Mouse (Mus musculus) C2C12 (cell line): Measurements from ENCODE around the gene Pcbp3. TPM values are rescaled to one million over a fixed set of nuclear protein-coding genes. Genes with fewer than 3 reads are reported as not detected.

ENCODE experiments used
- H3K27me3 ChIP-seq: one replicate; pipeline ENCODE4 v1.6.1; 2011; ENCODE audit not compliant: control insufficient read depth, insufficient read depth, insufficient read length
- H3K36me3 ChIP-seq: one replicate; pipeline ENCODE4 v1.6.1; 2011; ENCODE audit not compliant: control insufficient read depth, insufficient read depth
- H3K4me3 ChIP-seq: one replicate; pipeline ENCODE4 v1.5.1; 2011; ENCODE audit warnings: mild to moderate bottlenecking, control low read depth; ENCODE audit not compliant: poor library complexity, insufficient read depth, severe bottlenecking
- H3K79me2 ChIP-seq: one replicate; pipeline ENCODE4 v1.6.1; 2011; ENCODE audit not compliant: control insufficient read depth, insufficient read depth
- H3K79me3 ChIP-seq: one replicate; pipeline ENCODE4 v1.6.1; 2011; ENCODE audit warnings: low read depth, control low read depth
- H3ac ChIP-seq: one replicate; pipeline ENCODE3; 2011; ENCODE audit warnings: low read depth; ENCODE audit not compliant: control insufficient read depth, insufficient read length
- CEBPB ChIP-seq: IDR thresholded peaks from one replicate; pipeline ENCODE4 v1.6.1; 2011; ENCODE audit warnings: low read depth, mild to moderate bottlenecking, control low read depth, moderate library complexity
- CTCF ChIP-seq: IDR thresholded peaks from one replicate; pipeline ENCODE4 v1.5.1; 2011; ENCODE audit not compliant: control insufficient read depth, insufficient read depth, insufficient read length
- FOSL1 ChIP-seq: IDR thresholded peaks from one replicate; pipeline ENCODE4 v1.8.0; 2011; ENCODE audit warnings: mild to moderate bottlenecking, low read length; ENCODE audit not compliant: poor library complexity, insufficient read depth, severe bottlenecking
- MAX ChIP-seq: IDR thresholded peaks from one replicate; pipeline ENCODE4 v1.6.1; 2011; ENCODE audit warnings: mild to moderate bottlenecking, control low read depth
- MYOD1 ChIP-seq: IDR thresholded peaks from one replicate; pipeline ENCODE4 v1.6.1; 2011; ENCODE audit warnings: low read depth; ENCODE audit not compliant: control insufficient read depth, insufficient read length
- MYOG ChIP-seq: IDR thresholded peaks from one replicate; pipeline ENCODE4 v1.6.1; 2011; ENCODE audit not compliant: control insufficient read depth, insufficient read length; ENCODE audit errors: extremely low read depth
- USF1 ChIP-seq: IDR thresholded peaks from one replicate; pipeline ENCODE4 v1.6.1; 2011; ENCODE audit warnings: low read depth, mild to moderate bottlenecking, control low read depth, moderate library complexity
- polyA plus RNA-seq: library from polyadenylated mRNA; unstranded; fragments of >200 nt; fragmentation: generic; extraction: Trizol; gene quantifications from one replicate; pipeline ENCODE4 v1.2.1, GENCODE M21; 2012; ENCODE audit warnings: missing spikeins

The Pcbp3 gene
- polyA plus RNA-seq, 1 experiment: 9.8 TPM

DNA sequence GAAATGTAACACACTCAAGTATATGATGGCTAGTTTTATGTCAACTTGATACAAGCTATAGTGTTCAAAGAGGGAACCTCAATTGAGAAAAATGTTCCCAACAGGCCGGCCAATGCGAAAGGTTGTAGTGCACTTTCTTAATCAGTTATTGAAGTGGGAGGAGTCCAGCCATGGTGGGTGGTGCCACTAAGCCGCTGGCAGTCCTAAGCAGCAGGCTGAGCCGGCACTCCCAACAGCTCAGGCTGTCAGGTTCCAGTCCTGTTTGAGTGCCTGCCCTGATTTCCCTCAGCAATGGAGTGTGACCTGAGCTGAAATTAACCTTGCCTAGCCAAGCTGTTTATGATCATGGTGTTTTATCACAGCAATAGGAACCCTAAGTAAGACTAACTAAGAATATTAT is 20.6 kb downstream of the Pcbp3 start:
- H3K4me3 ChIP-seq: no peak overlapping the region
- TF ChIP-seq FOSL1 (no peak), CTCF (no peak), USF1 (no peak), MYOG (no peak), CEBPB (no peak), MAX (no peak), MYOD1 (no peak)
- H3K36me3 ChIP-seq: no peaks in the 10 kb centered on the region

DNA sequence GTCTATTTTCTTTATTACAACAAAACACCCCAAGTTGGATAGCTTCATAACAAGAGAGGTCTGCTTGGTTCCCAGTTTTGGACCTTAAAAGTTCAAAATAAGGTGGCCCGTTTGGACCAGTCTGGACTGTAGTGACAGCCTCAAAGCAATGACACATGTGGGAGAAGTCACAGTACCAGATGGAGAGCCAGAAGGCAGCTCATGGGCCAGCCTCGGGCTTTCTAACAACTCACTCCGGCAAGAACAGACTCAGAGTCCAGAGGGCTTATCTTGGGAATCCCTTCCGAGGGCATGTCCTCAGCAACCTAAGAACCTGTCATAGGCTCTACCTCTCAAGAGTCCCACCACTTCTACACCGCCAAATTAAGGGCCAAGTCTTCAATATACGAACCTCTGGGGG is 24.9 kb downstream of the Pcbp3 start:
- Histone ChIP-seq H3ac (no peak overlapping the region), H3K79me2 (no peaks in the 10 kb centered on the region), H3K79me3 (no peaks in the 10 kb centered on the region), H3K4me3 (no peak overlapping the region), H3K27me3 (no peaks in the 10 kb centered on the region), H3K36me3 (no peaks in the 10 kb centered on the region)
- no peak for TF ChIP-seq FOSL1
- no peak for TF ChIP-seq MYOD1
- TF ChIP-seq MAX: no peak
- TF ChIP-seq MYOG: no peak

More for the DNA sequence above, 20.6 kb downstream of the Pcbp3 start:
- Histone ChIP-seq H3K79me3 (no peaks in the 10 kb centered on the region), H3K27me3 (no peaks in the 10 kb centered on the region), H3K79me2 (no peaks in the 10 kb centered on the region), H3ac (no peak overlapping the region)

DNA sequence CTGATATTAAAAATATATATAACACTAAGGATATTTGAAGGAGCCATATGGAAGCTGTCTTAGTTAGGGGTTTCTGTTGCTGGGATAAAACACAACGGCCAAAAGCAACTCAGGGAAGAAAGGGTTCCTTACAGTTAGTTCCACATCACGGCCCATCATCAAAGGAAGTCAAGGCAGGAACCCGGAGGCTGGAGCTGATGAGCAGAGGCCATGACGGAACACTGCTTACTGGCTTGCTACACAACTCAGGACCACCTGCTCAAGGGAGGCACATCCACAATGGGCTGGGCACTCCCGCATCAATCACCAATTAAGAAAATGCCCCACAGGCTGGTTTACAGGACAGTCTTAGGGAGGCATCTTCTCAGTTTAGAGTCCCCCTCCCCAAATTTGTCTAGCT is 26.9 kb downstream of the Pcbp3 start:
- Histone ChIP-seq H3K36me3 (no peaks in the 10 kb centered on the region), H3K27me3 (no peaks in the 10 kb centered on the region), H3K4me3 (no peak overlapping the region), H3K79me2 (no peaks in the 10 kb centered on the region), H3ac (no peak overlapping the region), H3K79me3 (no peaks in the 10 kb centered on the region)
- TF ChIP-seq CEBPB (no peak), USF1 (no peak), MYOG (no peak), MYOD1 (no peak), FOSL1 (no peak)

DNA sequence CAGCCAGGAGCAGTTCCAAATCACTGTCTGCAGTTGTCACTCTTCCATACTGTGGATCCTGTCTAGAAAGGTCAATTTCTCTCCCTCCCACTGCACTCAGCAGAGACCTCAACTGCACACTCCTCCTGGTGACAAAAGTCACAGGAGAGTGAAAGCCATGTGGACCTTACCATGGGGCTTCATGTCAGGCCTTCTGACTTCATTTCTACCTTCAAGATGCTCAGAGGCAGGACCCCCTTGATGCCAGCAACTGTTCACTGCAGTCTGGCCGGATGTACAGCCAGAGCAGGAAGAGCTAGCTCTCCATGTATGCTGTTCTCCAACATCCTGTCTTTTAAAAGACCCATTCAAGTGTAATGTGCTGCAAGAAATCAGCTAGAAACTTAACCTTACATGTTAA is 29.9 kb downstream of the Pcbp3 start:
- no peaks in the 10 kb centered on the region for H3K79me3 ChIP-seq
- no peak overlapping the region for H3ac ChIP-seq
- no peak overlapping the region for H3K4me3 ChIP-seq
- H3K79me2 ChIP-seq: no peaks in the 10 kb centered on the region
- no peaks in the 10 kb centered on the region for H3K27me3 ChIP-seq
- no peak for TF ChIP-seq MYOG
- TF ChIP-seq FOSL1: no peak
- TF ChIP-seq MYOD1: no peak
- no peak for TF ChIP-seq USF1
- no peak for TF ChIP-seq MAX
- H3K36me3 ChIP-seq: no peaks in the 10 kb centered on the region

DNA sequence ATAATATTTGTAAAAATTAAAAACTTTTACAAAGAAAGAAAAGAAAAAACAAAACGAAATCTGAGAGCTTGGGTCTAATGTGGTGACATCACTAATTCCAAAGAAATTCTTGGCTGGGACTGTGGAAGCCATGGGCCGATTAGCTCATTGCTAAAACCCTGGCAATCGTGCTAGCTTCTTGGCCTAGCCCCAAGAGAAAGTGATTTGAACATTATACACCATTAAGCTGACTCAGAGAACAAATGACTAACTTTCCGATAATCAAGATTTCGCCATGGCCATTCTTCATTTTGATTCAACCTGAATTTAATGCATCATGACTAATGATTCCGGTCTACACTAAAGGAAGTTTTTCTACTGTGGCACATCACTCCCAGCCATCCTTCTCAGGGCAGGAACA is 30.6 kb downstream of the Pcbp3 start:
- peak; percentile 60 for TF ChIP-seq FOSL1
- no peak for TF ChIP-seq MAX
- peak; percentile 77 for TF ChIP-seq CEBPB
- no peak for TF ChIP-seq CTCF
- TF ChIP-seq MYOD1: no peak
- no peak for TF ChIP-seq MYOG
- no peak for TF ChIP-seq USF1
- no peaks in the 10 kb centered on the region for H3K36me3 ChIP-seq

DNA sequence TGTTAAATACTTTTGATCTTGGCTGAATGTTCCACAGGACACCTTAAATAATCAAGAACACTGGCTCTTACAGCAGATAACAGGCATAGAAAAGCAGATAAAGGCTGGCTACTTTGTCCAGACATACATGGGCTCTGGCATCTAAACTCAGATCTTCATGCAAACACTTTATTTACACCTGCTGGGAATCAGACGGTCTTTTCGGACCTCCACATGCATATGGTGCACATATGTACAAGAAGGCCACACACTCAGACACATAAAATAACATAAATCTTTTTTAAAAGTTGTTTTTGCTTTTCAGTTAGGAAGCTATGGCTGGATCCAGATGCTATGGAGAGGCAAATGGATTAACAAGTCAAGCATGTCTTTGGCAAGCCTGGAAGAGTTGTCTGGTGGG is 37.2 kb downstream of the Pcbp3 start:
- H3K79me3 ChIP-seq: no peaks in the 10 kb centered on the region
- no peaks in the 10 kb centered on the region for H3K79me2 ChIP-seq
- H3K4me3 ChIP-seq: no peak overlapping the region
- TF ChIP-seq USF1 (no peak), FOSL1 (no peak), MAX (no peak), CEBPB (no peak)
- H3K36me3 ChIP-seq: no peaks in the 10 kb centered on the region
- H3ac ChIP-seq: no peak overlapping the region
- H3K27me3 ChIP-seq: no peaks in the 10 kb centered on the region

More for the DNA sequence above, 30.6 kb downstream of the Pcbp3 start:
- no peak overlapping the region for H3K4me3 ChIP-seq
- H3K27me3 ChIP-seq: no peaks in the 10 kb centered on the region
- H3K79me2 ChIP-seq: no peaks in the 10 kb centered on the region
- no peaks in the 10 kb centered on the region for H3K79me3 ChIP-seq
- no peak overlapping the region for H3ac ChIP-seq
